Mouse (Mus musculus): ENCODE results near the gene Mkrn2os.

The Mkrn2os gene

GRCm38 (mm10) chr6:115582328-115583115 is 9.9 kb downstream of the Mkrn2os start:
- DNase-seq (ENCODE audit: low read depth, low spot score): no peak

DNA sequence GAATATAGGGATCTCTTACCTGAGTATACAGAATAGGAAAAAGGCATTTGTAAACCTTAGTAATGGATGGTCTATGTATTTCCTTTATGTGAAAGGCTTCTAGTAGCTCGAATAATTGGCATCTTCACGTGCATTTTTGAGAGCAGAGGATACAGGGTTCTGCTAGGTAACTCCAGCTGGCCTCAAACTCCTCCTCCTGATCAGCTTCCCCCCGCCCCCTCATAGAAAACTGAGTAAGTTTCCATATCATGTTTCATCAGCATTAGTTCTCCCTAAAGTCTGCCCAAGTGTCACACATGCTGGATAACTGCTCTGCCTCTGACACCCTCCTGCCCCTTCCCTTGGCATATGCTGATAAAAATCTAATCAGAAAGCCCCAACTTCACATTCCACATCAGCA is 11.6 kb downstream of the Mkrn2os start:
- DNase-seq (ENCODE audit: low read depth, low spot score): no peak

DNA sequence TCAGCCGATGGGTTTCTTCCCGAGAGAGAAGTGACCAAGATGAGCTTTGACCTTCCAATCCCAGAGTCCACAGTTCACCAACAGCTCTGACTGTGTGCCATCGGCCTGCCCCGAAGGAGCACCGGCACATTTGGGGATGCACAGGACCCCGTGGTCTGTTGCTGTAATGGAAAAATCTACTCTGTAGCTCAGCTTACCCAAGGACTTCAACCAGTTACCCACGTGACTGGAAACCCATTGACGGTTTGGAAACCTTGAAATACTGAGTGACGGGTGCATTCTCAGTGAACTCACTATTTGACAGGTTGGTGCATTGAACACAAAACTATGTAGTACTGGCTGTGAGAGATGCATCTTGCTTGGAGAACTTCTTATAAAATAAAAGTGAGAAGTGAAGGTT is 14.4 kb downstream of the Mkrn2os start:
- DNase-seq (ENCODE audit: low read depth, low spot score): no peak

GRCm38 (mm10) chr6:115577407-115577806 is 15.0 kb downstream of the Mkrn2os start:
- no peak for DNase-seq (ENCODE audit: low read depth, low spot score)

GRCm38 (mm10) chr6:115574171-115574570 is 18.2 kb downstream of the Mkrn2os start:
- DNase-seq (ENCODE audit: low read depth, low spot score): no peak

- no peak for DNase-seq (ENCODE audit: low read depth, low spot score)
These were observed 26.8 kb downstream of the Mkrn2os start for GRCm38 (mm10) chr6:115565479-115566045.

GRCm38 (mm10) chr6:115559651-115560632 is 32.4 kb downstream of the Mkrn2os start:
- no peak for DNase-seq (ENCODE audit: low read depth, low spot score)

GRCm38 (mm10) chr6:115558176-115558575 is 34.2 kb downstream of the Mkrn2os start:
- no peak for DNase-seq (ENCODE audit: low read depth, low spot score)

DNA sequence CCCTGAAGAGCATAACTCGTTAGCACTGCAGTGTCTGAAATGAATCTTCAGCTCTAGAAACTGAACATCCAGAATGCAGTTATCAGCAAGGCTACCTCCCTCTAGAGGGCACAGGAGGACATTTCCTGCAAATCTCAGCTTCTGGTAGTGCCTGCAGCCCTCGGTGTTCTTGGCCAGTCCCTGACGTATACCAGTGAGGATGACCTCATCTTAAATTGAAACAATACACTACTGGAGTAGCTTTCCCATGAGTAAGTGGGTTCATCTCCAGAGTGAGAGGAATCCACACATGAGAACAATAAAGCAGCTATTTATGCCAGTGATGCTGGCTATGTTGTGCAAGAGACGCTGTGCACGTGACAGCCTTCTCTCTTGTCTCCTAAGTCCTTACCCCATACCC is 36.9 kb downstream of the Mkrn2os start:
- DNase-seq (ENCODE audit: low read depth, low spot score): no peak

- peak; percentile 76 for DNase-seq (ENCODE audit: low read depth, low spot score)
These were observed 46.1 kb downstream of the Mkrn2os start for GRCm38 (mm10) chr6:115546276-115546675.

DNA sequence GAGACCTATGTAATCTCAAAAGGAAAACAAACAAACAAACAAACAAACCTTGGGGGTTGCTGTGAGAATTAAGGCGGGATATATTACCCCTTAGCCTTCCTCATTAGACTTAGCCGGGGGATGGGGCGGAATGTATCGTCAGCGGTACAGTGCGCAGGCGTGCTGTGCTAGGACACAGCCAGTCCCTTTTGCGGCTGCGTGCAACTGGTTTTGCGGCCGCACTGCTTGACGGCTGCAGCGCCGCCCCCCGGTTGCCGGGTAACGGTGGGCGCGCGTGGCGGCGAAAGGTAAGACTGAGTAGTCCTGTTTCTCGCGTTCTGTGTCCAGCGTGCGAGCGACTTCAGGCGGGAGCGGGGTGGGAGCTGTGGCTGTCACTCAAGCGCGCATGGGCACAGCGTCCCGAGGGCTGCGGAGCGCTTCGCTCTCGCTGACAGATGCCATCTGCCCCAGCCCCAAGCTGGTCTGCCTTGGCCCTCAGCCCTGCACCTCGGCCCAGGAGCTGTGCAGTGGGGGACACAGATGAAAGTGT is 47.9 kb downstream of the Mkrn2os start, which contains the start of gene Tsen2:
TSS of gene Tsen2 (plus strand) at position 223 of the 529 bp plus-strand sequence.
- peak; percentile 99 for DNase-seq (ENCODE audit: low read depth, low spot score)

- no peak for DNase-seq (ENCODE audit: low read depth, low spot score)
These were observed 50.0 kb downstream of the Mkrn2os start for GRCm38 (mm10) chr6:115542341-115542740.

- DNase-seq (ENCODE audit: low read depth, low spot score): no peak
These were observed 50.6 kb downstream of the Mkrn2os start for GRCm38 (mm10) chr6:115541676-115542275.

DNA sequence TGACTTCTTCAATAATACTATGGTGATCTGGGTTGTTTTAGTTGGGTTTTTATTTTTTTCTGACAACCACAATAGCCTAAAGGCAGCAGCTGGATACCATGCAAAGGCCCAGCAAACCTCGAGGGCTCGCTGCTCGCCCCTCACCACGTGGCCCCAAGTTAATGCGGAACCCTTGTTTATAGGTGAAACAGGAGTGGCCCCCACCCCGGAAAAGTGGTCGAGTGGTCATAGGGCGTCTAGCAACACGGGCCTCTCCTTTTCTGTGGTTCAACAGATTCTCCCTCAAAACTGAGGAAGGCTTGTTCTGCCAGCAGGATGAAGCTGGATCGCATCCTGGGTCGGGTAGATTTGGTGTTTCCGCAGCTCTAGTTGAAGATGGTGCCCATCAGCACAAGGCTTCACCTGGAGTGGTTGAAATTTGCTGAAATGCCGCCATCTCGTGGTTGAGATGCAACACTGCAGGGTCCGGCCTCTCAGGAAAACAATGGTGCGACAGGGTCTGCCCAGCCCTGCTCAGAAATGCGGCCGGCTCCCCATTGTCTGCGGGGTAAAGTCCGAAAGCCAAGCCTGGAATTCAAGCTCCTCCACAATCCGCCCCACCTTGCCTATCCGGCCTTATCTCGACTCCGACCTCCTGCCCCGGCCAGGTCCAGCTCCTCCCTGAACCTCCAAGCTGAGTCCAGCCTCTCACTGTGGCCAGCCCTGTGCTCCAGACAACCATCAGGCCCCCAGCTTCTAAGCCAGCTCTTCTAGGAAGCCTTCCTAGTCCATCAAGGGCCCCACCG is 53.5 kb downstream of the Mkrn2os start:
- DNase-seq (ENCODE audit: low read depth, low spot score): peak; percentile 92

- DNase-seq (ENCODE audit: low read depth, low spot score): no peak
These were observed 56.2 kb downstream of the Mkrn2os start for GRCm38 (mm10) chr6:115536169-115536568.

DNA sequence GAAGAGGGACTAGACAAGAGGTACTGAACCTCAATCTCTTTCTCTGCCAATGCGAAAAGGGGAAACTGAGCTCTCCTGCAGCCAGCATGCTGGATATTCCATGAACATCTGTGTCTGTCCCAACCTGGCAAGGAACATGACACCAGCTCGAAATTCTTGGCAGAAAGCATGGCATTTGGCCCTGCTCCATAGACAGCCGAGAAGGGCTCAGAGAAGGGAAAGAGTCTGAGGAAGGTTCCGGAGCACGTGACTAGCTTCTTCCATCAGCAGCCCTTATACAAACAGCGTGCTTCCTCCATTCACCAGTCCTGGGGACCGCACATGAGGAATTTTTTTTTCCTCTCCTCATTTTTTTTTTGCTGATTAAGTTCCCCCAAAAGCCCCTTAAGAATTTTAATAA is 57.8 kb downstream of the Mkrn2os start:
- no peak for DNase-seq (ENCODE audit: low read depth, low spot score)
